Mouse (Mus musculus) fat pad, adult 2 months (tissue): ENCODE results near the gene Cyp51.
"Not testable (repeated sequence)": the region's sequence is repeated elsewhere in the genome, so short reads cannot be mapped to it uniquely, and the experiment has no call there.

Source experiments
- DNase-seq: peaks from one replicate; pipeline ENCODE4 v3.0.0-alpha.2; 2011; ENCODE audit warnings: low read depth, low spot score; ENCODE audit errors: extremely low read depth

The Cyp51 gene

GRCm38 (mm10) chr5:4104341-4105040 is at the start of gene Cyp51:
TSS of gene Cyp51 (minus strand) at chr5:4104746.
- no peak for DNase-seq

DNA sequence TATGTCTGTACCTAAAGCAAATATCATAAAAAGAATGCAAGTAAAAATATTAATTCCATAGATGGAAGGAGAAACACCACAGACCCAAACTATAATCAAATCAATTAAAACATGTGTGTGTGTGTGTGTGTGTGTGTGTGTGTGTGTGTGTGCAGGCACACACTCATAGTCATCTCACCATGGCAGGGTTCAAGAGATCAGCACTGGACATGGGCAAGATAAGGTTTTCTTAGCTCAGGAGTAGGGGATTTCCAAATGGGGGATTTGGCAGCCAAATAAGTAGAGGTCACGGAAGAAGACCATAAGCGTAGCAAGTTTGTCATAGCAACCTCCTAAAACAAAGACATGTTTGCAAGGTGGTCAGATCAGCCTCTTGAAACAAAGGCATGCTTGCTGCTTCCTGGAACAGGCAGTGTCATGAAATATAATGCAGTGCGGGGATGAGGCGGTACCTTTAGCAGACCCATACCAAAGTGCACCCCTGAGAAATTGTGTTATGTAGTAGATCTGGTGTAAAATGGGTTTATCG is 8.1 kb upstream of the Cyp51 start:
- no peak for DNase-seq

DNA sequence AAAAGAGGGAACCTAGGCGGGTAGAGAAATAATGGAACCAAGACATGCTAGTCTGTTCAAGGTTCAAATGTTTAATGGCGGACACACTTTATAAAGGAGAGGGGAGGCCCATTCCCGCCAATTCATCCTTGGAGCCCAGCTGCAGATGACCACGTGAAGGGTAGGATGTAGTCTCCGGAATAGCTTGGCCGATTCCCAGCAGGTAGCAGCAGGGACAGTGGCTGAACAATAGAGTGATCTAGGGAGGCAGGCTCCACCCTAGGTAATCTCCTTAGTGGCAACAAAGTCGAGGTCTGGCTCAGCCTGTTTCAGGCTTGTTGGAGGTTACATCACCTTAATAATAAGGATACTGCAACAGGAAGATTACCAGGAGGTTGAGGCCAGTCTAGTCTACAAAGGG is 2.5 kb upstream of the Cyp51 start:
- not testable (repeated sequence) for DNase-seq

DNA sequence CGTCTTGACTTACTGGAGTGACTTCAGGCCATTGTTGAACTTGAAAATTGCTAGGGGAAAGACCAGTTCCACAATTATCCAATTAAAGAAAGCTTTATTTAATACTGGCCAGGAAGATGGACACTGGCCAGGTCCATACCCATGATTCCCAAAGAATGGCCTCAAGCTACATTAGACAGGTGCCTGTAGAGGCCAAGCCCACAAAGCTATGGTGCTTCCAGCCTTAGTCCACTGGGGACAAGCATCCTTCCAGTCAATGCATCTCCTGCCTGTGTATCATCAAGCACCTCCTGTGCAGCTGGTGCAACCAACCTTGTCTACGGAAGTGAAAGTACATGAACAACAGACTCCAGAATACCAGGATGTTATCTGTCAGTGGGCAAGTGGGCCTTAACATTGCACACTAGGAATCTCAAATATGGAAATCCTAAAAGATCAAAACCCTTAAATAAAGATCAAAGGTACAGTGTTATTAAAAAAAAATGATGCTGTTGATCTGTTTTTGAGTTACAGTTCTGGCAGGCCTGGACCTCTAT is 1.2 kb upstream of the Cyp51 start:
- DNase-seq, result no peak

DNA sequence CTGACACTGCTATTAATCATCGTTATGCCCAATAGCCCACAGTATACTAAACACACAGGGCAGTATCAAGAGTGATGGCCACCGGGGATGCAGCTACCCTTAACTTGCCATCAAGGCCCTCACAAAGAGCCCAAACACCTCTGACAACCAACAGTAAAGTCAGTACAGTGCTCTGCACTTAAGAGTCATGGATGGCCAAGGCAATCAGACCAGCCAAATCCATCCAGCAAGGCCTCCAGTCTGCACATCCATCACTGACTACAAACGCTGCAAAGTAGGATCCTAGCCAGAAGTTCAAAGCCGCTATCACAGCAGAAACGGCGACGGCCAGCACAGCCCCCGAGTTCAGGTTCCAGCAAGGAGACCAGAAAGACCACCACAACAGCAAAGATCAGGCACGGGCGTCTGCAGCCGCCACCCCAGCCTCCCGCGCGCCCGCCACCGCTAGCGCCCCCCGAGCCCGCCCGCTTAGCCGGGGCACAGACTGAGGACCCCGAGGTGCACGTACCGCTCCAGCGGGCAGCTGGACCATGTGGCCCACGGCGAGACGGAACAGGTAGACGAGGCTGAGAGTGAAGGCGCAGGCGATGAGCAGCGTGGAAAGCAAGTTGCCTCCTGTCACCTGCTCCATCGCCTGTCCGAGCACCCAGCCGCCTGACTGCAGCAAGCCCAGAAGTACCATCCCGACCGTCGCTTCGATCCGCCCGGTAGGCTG is 763 bp downstream of the Cyp51 start:
- no peak for DNase-seq

GRCm38 (mm10) chr5:4101770-4102169 is 2.8 kb downstream of the Cyp51 start:
- no peak for DNase-seq

- DNase-seq, result no peak
These were observed 3.5 kb downstream of the Cyp51 start for GRCm38 (mm10) chr5:4101031-4101430.

DNA sequence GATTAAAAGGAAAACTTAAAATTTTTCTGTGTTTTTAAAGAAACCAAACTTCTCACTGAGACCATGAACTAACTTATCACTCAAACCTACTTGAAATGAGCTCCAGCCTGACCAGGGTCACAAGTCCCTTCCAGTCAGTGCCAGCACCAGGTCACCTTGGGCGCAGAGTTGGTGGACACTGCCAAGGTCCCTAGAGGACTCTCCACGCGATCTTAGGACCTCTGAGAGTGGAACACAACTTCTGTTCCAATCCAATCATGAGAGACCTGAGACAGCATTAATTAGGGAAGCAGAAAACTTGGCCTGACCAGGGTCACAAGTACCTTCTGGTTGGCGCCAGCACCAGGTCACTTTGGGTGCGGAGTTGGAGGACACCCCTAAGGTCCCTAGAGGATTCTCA is 10.1 kb downstream of the Cyp51 start:
- DNase-seq, result no peak

DNA sequence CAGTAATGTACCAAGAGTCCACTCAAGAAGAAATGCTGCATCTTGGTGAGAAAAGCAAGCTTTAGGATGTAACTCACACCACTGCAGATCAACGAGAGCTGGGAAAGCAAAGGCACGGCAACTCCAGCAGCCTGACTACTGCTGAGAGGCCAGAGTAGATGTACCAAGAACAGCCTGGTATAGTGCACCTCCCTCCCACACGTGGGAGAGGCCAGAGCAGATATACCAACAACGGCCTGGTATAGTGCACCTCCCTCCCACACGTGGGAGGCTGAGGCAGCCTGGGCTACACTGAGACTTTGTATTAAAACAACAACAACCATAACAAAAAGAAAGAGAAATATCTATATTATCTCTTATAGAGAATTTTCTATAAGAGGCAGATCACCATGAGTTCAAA is 16.4 kb downstream of the Cyp51 start:
- DNase-seq, result no peak

- DNase-seq, result no peak
These were observed 18.2 kb downstream of the Cyp51 start for GRCm38 (mm10) chr5:4086309-4086708.

GRCm38 (mm10) chr5:4084948-4085347 is 19.6 kb downstream of the Cyp51 start:
- DNase-seq, result no peak

- no peak for DNase-seq
These were observed 23.0 kb downstream of the Cyp51 start for GRCm38 (mm10) chr5:4081513-4081912.

DNA sequence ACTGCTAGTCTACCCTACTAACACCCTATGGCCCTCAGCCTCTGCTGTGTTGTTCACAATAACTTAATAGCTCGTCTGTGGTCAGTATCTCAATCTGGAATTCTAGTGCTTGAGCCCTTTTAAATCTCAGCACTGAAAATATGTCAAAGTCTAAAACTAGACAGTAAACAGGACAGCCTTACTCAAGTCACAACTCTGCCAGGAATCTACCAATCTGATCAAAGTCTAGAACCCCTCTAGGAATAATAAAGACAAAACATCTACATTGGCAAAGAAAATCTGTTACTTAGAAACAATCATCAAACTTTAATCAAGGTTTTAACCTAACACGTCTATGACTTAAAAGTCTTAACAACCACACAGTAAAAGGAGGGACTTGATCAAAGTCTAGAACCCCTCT is 23.7 kb downstream of the Cyp51 start:
- DNase-seq, result no peak

- DNase-seq, result no peak
These were observed 25.5 kb downstream of the Cyp51 start for GRCm38 (mm10) chr5:4079086-4079485.

GRCm38 (mm10) chr5:4067203-4067602 is 37.3 kb downstream of the Cyp51 start:
- DNase-seq, result no peak

- no peak for DNase-seq
These were observed 38.0 kb downstream of the Cyp51 start for GRCm38 (mm10) chr5:4066476-4067115.

GRCm38 (mm10) chr5:4060313-4060712 is 44.2 kb downstream of the Cyp51 start:
- DNase-seq, result no peak

DNA sequence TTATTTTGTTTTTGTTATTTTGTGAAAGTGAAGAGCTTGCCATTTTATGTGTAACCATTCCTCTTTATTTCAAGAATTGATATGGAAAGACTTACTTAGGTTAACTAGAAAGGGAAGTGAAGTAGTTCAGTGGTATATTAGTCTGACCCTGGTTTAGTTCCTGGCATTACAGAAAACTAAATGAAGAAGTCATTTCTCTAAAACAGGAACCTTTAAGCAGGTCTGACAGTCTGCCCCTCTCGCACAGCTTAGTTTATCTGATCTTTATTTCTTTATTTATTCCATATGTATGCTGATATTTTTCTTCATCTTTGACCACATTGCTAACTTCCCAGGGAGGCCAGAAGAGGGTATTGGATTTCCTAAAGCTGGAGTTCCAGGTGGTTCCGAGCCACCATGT is 63.6 kb downstream of the Cyp51 start:
- DNase-seq, result no peak

- no peak for DNase-seq
These were observed 64.2 kb downstream of the Cyp51 start for GRCm38 (mm10) chr5:4040372-4040771.

DNA sequence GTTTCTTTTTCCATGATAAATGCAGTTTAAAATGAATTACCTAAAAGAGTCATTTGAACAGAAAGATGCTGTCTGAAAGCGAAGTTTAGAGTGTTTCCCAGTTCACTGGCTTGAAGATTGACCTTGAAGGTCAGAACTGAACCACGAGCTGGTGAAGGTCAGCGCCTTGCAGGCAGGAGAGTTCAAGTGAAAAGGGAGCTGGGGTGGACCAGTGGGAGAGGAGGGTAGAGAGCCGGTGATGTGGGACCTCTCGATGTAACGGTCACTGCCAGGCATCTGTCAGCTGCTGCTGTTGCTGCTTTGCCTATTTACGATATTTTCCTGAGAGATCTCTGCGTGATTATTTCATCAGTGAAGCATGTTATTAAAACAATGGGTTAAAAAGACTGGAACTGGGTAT is 65.2 kb downstream of the Cyp51 start:
- DNase-seq, result no peak

GRCm38 (mm10) chr5:4036686-4037085 is 67.9 kb downstream of the Cyp51 start:
- no peak for DNase-seq

- DNase-seq, result no peak
These were observed 72.7 kb downstream of the Cyp51 start for GRCm38 (mm10) chr5:4031846-4032245.
